Mouse (Mus musculus): ENCODE data around the gene Adgrf3. TPM values are rescaled to one million over a fixed set of nuclear protein-coding genes. Genes with fewer than 3 reads are reported as not detected.

The Adgrf3 gene
- polyA plus RNA-seq, 1 experiment from 2014 or later = 0.01 TPM

DNA sequence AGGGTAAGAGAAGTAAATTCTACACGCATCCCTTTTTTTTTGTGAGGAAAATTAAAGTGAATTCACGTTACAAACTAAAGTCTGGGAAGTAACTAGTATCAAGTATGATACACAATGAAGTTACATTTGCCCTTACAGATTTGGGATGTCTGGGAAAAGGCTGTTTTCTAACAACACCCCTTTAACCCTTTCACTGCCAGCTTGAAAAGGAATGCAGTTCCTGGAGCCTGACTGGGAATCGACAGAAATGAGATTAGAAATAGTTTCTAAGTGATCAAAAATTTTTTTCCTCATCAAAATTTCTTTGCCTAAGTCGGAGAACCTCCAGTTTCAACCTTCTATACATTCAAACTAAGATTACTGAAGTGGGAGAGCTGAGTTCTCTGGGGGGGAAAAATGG lies 51.5 kb downstream of the Adgrf3 start:
- POLR2A ChIA-PET = no interaction called here
- CTCF ChIA-PET = no interaction called here
- no peaks in the 10 kb centered on the region for H3K27me3 ChIP-seq
- in situ Hi-C loops (cut with MboI; ENCODE audit: low pct_unique_long_range_greater_than_20kb) = no loop called here
- ATAC-seq (no peak), DNase-seq (ENCODE audit: low read depth, low spot score) (no peak)
- TF ChIP-seq CTCF (IDR thresholded peaks at IDR 0.05) = no peak

DNA sequence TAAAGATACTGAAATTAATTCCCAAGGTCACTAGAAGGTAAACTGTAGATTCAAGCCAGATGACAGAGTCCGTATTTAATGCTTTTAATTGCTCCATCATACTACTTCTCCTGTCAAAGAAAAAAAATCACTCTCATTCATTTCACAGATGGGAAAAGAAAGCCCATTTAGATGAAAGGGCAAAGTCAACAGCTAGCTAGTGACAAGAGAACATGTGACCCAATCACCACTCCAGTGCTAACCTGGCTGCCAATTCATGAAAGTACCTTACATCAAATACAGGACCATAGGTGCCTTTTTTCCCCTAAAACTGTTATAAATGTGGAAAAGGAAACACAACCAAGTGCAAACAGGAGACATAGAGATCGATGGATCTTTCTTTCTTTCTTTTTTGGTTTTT lies 52.3 kb downstream of the Adgrf3 start:
- no peak for TF ChIP-seq CTCF (IDR thresholded peaks at IDR 0.05)
- ChIA-PET CTCF (no interaction called here), POLR2A (no interaction called here)
- in situ Hi-C loops (cut with MboI; ENCODE audit: low pct_unique_long_range_greater_than_20kb) = no loop called here
- ATAC-seq (no peak), DNase-seq (ENCODE audit: low read depth, low spot score) (no peak)
- no peaks in the 10 kb centered on the region for H3K27me3 ChIP-seq

DNA sequence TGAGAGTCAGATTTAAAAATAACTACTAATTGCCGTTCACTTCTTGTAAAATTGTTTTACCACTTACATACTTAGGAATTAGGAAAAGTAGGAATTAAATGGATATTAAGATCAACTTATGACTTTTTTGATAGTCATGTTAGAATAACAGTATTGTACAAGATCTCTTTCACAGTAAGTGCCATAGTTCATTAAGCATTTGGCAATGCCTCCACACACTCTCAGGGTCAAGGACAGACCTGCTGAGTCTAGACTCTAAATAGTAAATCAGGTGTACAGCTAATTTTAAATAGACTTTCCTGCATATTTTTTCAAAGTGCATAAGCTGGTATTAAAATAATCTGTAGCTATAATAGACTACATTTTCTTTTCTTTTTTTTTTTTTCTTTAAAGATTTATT lies 53.1 kb downstream of the Adgrf3 start:
- no peak for TF ChIP-seq CTCF (IDR thresholded peaks at IDR 0.05)
- H3K27me3 ChIP-seq = no peaks in the 10 kb centered on the region
- in situ Hi-C loops (cut with MboI; ENCODE audit: low pct_unique_long_range_greater_than_20kb) = no loop called here
- POLR2A ChIA-PET = no interaction called here
- CTCF ChIA-PET = interaction anchor here (1.0 kb wide), 1 partner anchor 38 kb away, joined by 3 read pairs; no protein-coding TSS in a partner anchor
- ATAC-seq = no peak
- no peak for DNase-seq (ENCODE audit: low read depth, low spot score)

- POLR2A ChIA-PET = interaction anchor here (1.1 kb wide), 1 partner anchor 21 kb away, joined by 3 read pairs; no protein-coding TSS in a partner anchor
- H3K27me3 ChIP-seq = no peaks in the 10 kb centered on the region
- DNase-seq (ENCODE audit: low read depth, low spot score) (no peak), ATAC-seq (no peak)
- TF ChIP-seq CTCF (IDR thresholded peaks at IDR 0.05) = no peak
- in situ Hi-C loops (cut with MboI; ENCODE audit: low pct_unique_long_range_greater_than_20kb) = no loop called here
- CTCF ChIA-PET = interaction anchor here (1.0 kb wide), 1 partner anchor 37 kb away, joined by 3 read pairs; no protein-coding TSS in a partner anchor
Observed at GRCm38 (mm10) chr5:30152007-30152406, 53.5 kb downstream of the Adgrf3 start.

GRCm38 (mm10) chr5:30148133-30148920 lies 57.2 kb downstream of the Adgrf3 start:
- no peak for TF ChIP-seq CTCF (IDR thresholded peaks at IDR 0.05)
- POLR2A ChIA-PET = no interaction called here
- in situ Hi-C loops (cut with MboI; ENCODE audit: low pct_unique_long_range_greater_than_20kb) = no loop called here

DNA sequence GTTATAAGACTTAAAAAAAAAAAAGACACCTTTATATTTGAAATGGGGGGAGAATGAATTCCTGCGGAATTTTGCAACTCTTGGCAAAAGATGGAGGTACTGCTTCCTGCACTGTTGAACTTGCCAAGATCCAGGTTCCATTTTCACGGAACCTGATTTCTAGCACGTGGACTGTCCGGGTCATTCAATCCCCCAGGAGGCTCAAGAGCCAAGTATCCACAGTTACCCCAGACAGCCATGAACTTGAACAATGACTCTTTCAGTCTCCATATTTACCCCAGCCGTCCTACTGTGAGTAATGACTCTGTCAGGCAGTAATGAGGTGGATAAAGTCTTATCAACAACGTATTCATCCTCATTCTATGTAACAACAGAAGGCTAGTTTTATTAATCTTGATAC lies 59.0 kb downstream of the Adgrf3 start:
- DNase-seq (ENCODE audit: low read depth, low spot score) = no peak
- TF ChIP-seq CTCF (IDR thresholded peaks at IDR 0.05) = no peak
- in situ Hi-C loops (cut with MboI; ENCODE audit: low pct_unique_long_range_greater_than_20kb) = no loop called here
- CTCF ChIA-PET = no interaction called here
- H3K27me3 ChIP-seq = no peaks in the 10 kb centered on the region
- POLR2A ChIA-PET = no interaction called here
- no peak for ATAC-seq

More at GRCm38 (mm10) chr5:30148133-30148920, 57.2 kb downstream of the Adgrf3 start:
- no peak for ATAC-seq
- CTCF ChIA-PET = no interaction called here
- no peak for DNase-seq (ENCODE audit: low read depth, low spot score)
- no peaks in the 10 kb centered on the region for H3K27me3 ChIP-seq

Other genes with a start within 250 kb of the Adgrf3 start
- gene Il6, start 192.6 kb downstream of the Adgrf3 start, polyA plus RNA-seq (2021) = 0.08 TPM
- 94.3 TPM for gene Tyms, start 132.1 kb downstream of the Adgrf3 start, polyA plus RNA-seq (2021)
- 0.10 TPM for gene Garem2, start 100.6 kb downstream of the Adgrf3 start, polyA plus RNA-seq (2021)
- gene 3110082J24Rik, start 99.6 kb downstream of the Adgrf3 start, polyA plus RNA-seq (2021) = not detected
- 270 TPM for gene Hadha, start 50.6 kb downstream of the Adgrf3 start, polyA plus RNA-seq (2021)
- gene Hadhb, start 50.5 kb downstream of the Adgrf3 start, polyA plus RNA-seq (2021) = 273 TPM
- 32.8 TPM for gene Selenoi, start 26.9 kb upstream of the Adgrf3 start, polyA plus RNA-seq (2021)
- gene Drc1, start 75.7 kb upstream of the Adgrf3 start, polyA plus RNA-seq (2021) = 0.36 TPM

Data from Patski (cell line).